Mouse (Mus musculus) forebrain, embryonic 12.5 days (tissue): ENCODE results near the gene Serpine1. TPM values are rescaled to one million over a fixed set of nuclear protein-coding genes. Genes with fewer than 3 reads are reported as not detected.
A peak's percentile ranks its signal among the peaks of the same experiment; 100 is the strongest.

Source experiments
- ATAC-seq: fragments of 200-750 bp; cut with Nextera tagmentation; 2 replicates; pipeline ENCODE4 v1.8.0; 2017; ENCODE audit warnings: moderate TSS enrichment; ENCODE audit not compliant: low FRiP score
- H3K27ac ChIP-seq: fragments of 300-500 bp; sonication (generic); 2 replicates; pipeline ENCODE4 v1.5.1; 2016; ENCODE audit warnings: mild to moderate bottlenecking
- H3K27me3 ChIP-seq: fragments of 300-500 bp; sonication (generic); 2 replicates; pipeline ENCODE4 v1.6.1; 2016; ENCODE audit warnings: mild to moderate bottlenecking
- H3K36me3 ChIP-seq: fragments of 300-500 bp; sonication (generic); replicated peaks from 2 replicates; pipeline ENCODE4 v1.6.1; 2016; ENCODE audit warnings: mild to moderate bottlenecking
- H3K4me1 ChIP-seq: fragments of 300-500 bp; sonication (generic); 2 replicates; pipeline ENCODE4 v1.6.1; 2016
- H3K4me2 ChIP-seq: fragments of 300-500 bp; sonication (generic); 2 replicates; pipeline ENCODE4 v1.6.1; 2016; ENCODE audit warnings: mild to moderate bottlenecking, moderate library complexity
- H3K4me3 ChIP-seq: fragments of 300-500 bp; sonication (generic); replicated peaks from 2 replicates; pipeline ENCODE4 v1.5.1; 2016; ENCODE audit warnings: mild to moderate bottlenecking
- H3K9ac ChIP-seq: fragments of 300-500 bp; sonication (generic); 2 replicates; pipeline ENCODE4 v1.6.1; 2016; ENCODE audit warnings: mild to moderate bottlenecking
- H3K9me3 ChIP-seq: fragments of 300-500 bp; sonication (generic); 2 replicates; pipeline ENCODE4 v1.6.1; 2016
- WGBS: fragments of 180-500 bp; shearing (Covaris S2); methylation state at CpG from one replicate; pipeline ENCODE4 v1.1.7; 2016; 5-methylcytosine and 5-hydroxymethylcytosine counted together
- polyA plus RNA-seq: library from polyadenylated mRNA; unstranded; fragments of >200 nt; fragmentation: Nextera tagmentation; extraction: Ambion mirVana; gene quantifications from 2 replicates; pipeline ENCODE4 v1.2.1, GENCODE M21; 2016

Gene Serpine1
- polyA plus RNA-seq, 1 experiment from 2014 or later: 0.11 TPM

GRCm38 (mm10) chr5:137108111-137108510 lies 36.0 kb upstream of the Serpine1 start:
- H3K9me3 ChIP-seq: no peaks in the 10 kb centered on the region
- no peak overlapping the region for H3K4me2 ChIP-seq
- no peak overlapping the region for H3K27ac ChIP-seq
- 69% methylated on average over 6 of the region's 6 CpGs for WGBS
- H3K27me3 ChIP-seq: no peaks in the 10 kb centered on the region
- no peak overlapping the region for H3K4me3 ChIP-seq
- no peak overlapping the region for H3K9ac ChIP-seq
- ATAC-seq: no peak
- H3K4me1 ChIP-seq: peaks cover 4% of the 10 kb centered on the region; the same call in 1 of the 2 replicates
- H3K36me3 ChIP-seq: peaks cover 5% of the 10 kb centered on the region

GRCm38 (mm10) chr5:137107670-137108069 lies 35.6 kb upstream of the Serpine1 start:
- Histone ChIP-seq H3K4me1 (peaks cover 8% of the 10 kb centered on the region; the same call in 1 of the 2 replicates), H3K36me3 (peaks cover 1% of the 10 kb centered on the region), H3K27me3 (no peaks in the 10 kb centered on the region), H3K4me2 (no peak overlapping the region), H3K4me3 (no peak overlapping the region), H3K27ac (no peak overlapping the region), H3K9ac (no peak overlapping the region), H3K9me3 (no peaks in the 10 kb centered on the region)
- WGBS: 86% methylated on average over 8 of the region's 8 CpGs
- ATAC-seq: no peak

- Histone ChIP-seq H3K4me1 (peaks cover 9% of the 10 kb centered on the region; the same call in 1 of the 2 replicates), H3K36me3 (no peaks in the 10 kb centered on the region), H3K4me2 (no peak overlapping the region), H3K9ac (no peak overlapping the region), H3K27ac (no peak overlapping the region), H3K27me3 (no peaks in the 10 kb centered on the region), H3K4me3 (no peak overlapping the region), H3K9me3 (no peaks in the 10 kb centered on the region)
- ATAC-seq: peak; percentile 46; the same call in 1 of the 2 replicates
- WGBS: 7% methylated on average over 6 of the region's 6 CpGs
Measured at GRCm38 (mm10) chr5:137107024-137107423, 35.0 kb upstream of the Serpine1 start.

GRCm38 (mm10) chr5:137106434-137106833 lies 34.4 kb upstream of the Serpine1 start:
- no peak for ATAC-seq
- no peak overlapping the region for H3K27ac ChIP-seq

GRCm38 (mm10) chr5:137103969-137104368 lies 31.9 kb upstream of the Serpine1 start:
- Histone ChIP-seq H3K9ac (no peak overlapping the region), H3K4me3 (no peak overlapping the region), H3K4me2 (no peak overlapping the region), H3K36me3 (no peaks in the 10 kb centered on the region), H3K27me3 (no peaks in the 10 kb centered on the region), H3K9me3 (no peaks in the 10 kb centered on the region), H3K4me1 (peaks cover 9% of the 10 kb centered on the region; the same call in 1 of the 2 replicates), H3K27ac (no peak overlapping the region)
- no peak for ATAC-seq
- 90% methylated on average over 2 of the region's 2 CpGs for WGBS

More at GRCm38 (mm10) chr5:137106434-137106833, 34.4 kb upstream of the Serpine1 start:
- H3K4me3 ChIP-seq: no peak overlapping the region
- no peaks in the 10 kb centered on the region for H3K36me3 ChIP-seq
- no peak overlapping the region for H3K9ac ChIP-seq
- no peaks in the 10 kb centered on the region for H3K9me3 ChIP-seq
- 86% methylated on average over 4 of the region's 4 CpGs for WGBS
- peaks cover 9% of the 10 kb centered on the region; the same call in 1 of the 2 replicates for H3K4me1 ChIP-seq
- H3K27me3 ChIP-seq: no peaks in the 10 kb centered on the region
- H3K4me2 ChIP-seq: no peak overlapping the region

GRCm38 (mm10) chr5:137102575-137103522 lies 30.8 kb upstream of the Serpine1 start:
- Histone ChIP-seq H3K4me3 (no peak overlapping the region), H3K4me1 (peaks cover 9% of the 10 kb centered on the region; the same call in 1 of the 2 replicates), H3K4me2 (no peak overlapping the region), H3K9ac (no peak overlapping the region), H3K36me3 (no peaks in the 10 kb centered on the region), H3K27ac (no peak overlapping the region; the same call in 1 of the 2 replicates), H3K27me3 (no peaks in the 10 kb centered on the region), H3K9me3 (no peaks in the 10 kb centered on the region)
- 74% methylated on average over 28 of the region's 28 CpGs for WGBS
- ATAC-seq: no peak

GRCm38 (mm10) chr5:137102078-137102477 lies 30.0 kb upstream of the Serpine1 start:
- Histone ChIP-seq H3K4me1 (peaks cover 9% of the 10 kb centered on the region; the same call in 1 of the 2 replicates), H3K4me2 (no peak overlapping the region), H3K27ac (no peak overlapping the region), H3K36me3 (no peaks in the 10 kb centered on the region), H3K4me3 (no peak overlapping the region), H3K9me3 (no peaks in the 10 kb centered on the region), H3K9ac (no peak overlapping the region), H3K27me3 (no peaks in the 10 kb centered on the region)
- WGBS: 81% methylated on average over 10 of the region's 10 CpGs
- ATAC-seq: no peak

- no peaks in the 10 kb centered on the region for H3K9me3 ChIP-seq
- H3K4me3 ChIP-seq: no peak overlapping the region
- no peaks in the 10 kb centered on the region for H3K36me3 ChIP-seq
- no peak overlapping the region for H3K9ac ChIP-seq
- no peaks in the 10 kb centered on the region for H3K27me3 ChIP-seq
- peaks cover 7% of the 10 kb centered on the region; the same call in 1 of the 2 replicates for H3K4me1 ChIP-seq
- ATAC-seq: no peak
- WGBS: 77% methylated on average over 4 of the region's 4 CpGs
- no peak overlapping the region for H3K27ac ChIP-seq
- no peak overlapping the region for H3K4me2 ChIP-seq
Measured at GRCm38 (mm10) chr5:137100660-137101059, 28.6 kb upstream of the Serpine1 start.

GRCm38 (mm10) chr5:137098418-137098817 lies 26.4 kb upstream of the Serpine1 start:
- ATAC-seq: no peak
- Histone ChIP-seq H3K27me3 (no peaks in the 10 kb centered on the region), H3K9me3 (no peaks in the 10 kb centered on the region), H3K36me3 (no peaks in the 10 kb centered on the region), H3K27ac (no peak overlapping the region), H3K9ac (no peak overlapping the region), H3K4me1 (peaks cover 7% of the 10 kb centered on the region; the same call in 1 of the 2 replicates), H3K4me2 (no peak overlapping the region), H3K4me3 (no peak overlapping the region)
- WGBS: 84% methylated on average over 11 of the region's 11 CpGs

- ATAC-seq: no peak
- WGBS: 75% methylated on average over 1 of the region's 1 CpGs
- no peak overlapping the region for H3K4me3 ChIP-seq
- H3K4me2 ChIP-seq: no peak overlapping the region
- H3K4me1 ChIP-seq: no peaks in the 10 kb centered on the region
- H3K9me3 ChIP-seq: no peaks in the 10 kb centered on the region
- no peaks in the 10 kb centered on the region for H3K27me3 ChIP-seq
- no peaks in the 10 kb centered on the region for H3K36me3 ChIP-seq
- no peak overlapping the region for H3K9ac ChIP-seq
- H3K27ac ChIP-seq: no peak overlapping the region
Measured at GRCm38 (mm10) chr5:137096037-137096436, 24.0 kb upstream of the Serpine1 start.

- no peak overlapping the region for H3K4me2 ChIP-seq
- no peaks in the 10 kb centered on the region for H3K4me1 ChIP-seq
- no peak overlapping the region for H3K4me3 ChIP-seq
- H3K9ac ChIP-seq: no peak overlapping the region
- WGBS: 83% methylated on average over 10 of the region's 10 CpGs
- H3K9me3 ChIP-seq: no peaks in the 10 kb centered on the region
- H3K27me3 ChIP-seq: no peaks in the 10 kb centered on the region
- H3K36me3 ChIP-seq: no peaks in the 10 kb centered on the region
- no peak overlapping the region for H3K27ac ChIP-seq
- no peak for ATAC-seq
Measured at GRCm38 (mm10) chr5:137095135-137095534, 23.1 kb upstream of the Serpine1 start.

GRCm38 (mm10) chr5:137093720-137094119 lies 21.7 kb upstream of the Serpine1 start:
- 87% methylated on average over 9 of the region's 9 CpGs for WGBS
- no peaks in the 10 kb centered on the region for H3K27me3 ChIP-seq

More at GRCm38 (mm10) chr5:137093720-137094119, 21.7 kb upstream of the Serpine1 start:
- no peaks in the 10 kb centered on the region for H3K4me1 ChIP-seq
- no peak for ATAC-seq
- H3K36me3 ChIP-seq: no peaks in the 10 kb centered on the region
- H3K9ac ChIP-seq: no peak overlapping the region
- H3K4me3 ChIP-seq: no peak overlapping the region
- H3K9me3 ChIP-seq: no peaks in the 10 kb centered on the region
- no peak overlapping the region for H3K4me2 ChIP-seq
- H3K27ac ChIP-seq: no peak overlapping the region
